Mouse (Mus musculus) kidney, postnatal 0 days (tissue): ENCODE results near the gene Kcnh6. TPM values are rescaled to one million over a fixed set of nuclear protein-coding genes. Genes with fewer than 3 reads are reported as not detected.
"Not testable (repeated sequence)": the region's sequence is repeated elsewhere in the genome, so short reads cannot be mapped to it uniquely, and the experiment has no call there.

ENCODE experiments used
- ATAC-seq: fragments of 200-750 bp; cut with Nextera tagmentation; replicated peaks from 2 replicates; pipeline ENCODE4 v1.8.0; 2017; ENCODE audit warnings: low read depth, moderate number of reproducible peaks, moderate TSS enrichment, moderate library complexity; ENCODE audit not compliant: low FRiP score
- DNase-seq: peaks from one replicate; pipeline ENCODE4 v3.0.0-alpha.2; 2016; ENCODE audit warnings: low spot score
- H3K27ac ChIP-seq: fragments of 300-500 bp; sonication (generic); 2 replicates; pipeline ENCODE4 v1.5.1; 2014; ENCODE audit warnings: mild to moderate bottlenecking
- H3K27me3 ChIP-seq: fragments of 300-500 bp; sonication (generic); 2 replicates; pipeline ENCODE4 v1.6.1; 2014; ENCODE audit warnings: low read length, mixed read lengths; ENCODE audit not compliant: insufficient read depth
- H3K36me3 ChIP-seq: fragments of 300-500 bp; sonication (generic); 2 replicates; pipeline ENCODE4 v1.6.1; 2014; ENCODE audit warnings: low read length, mixed read lengths; ENCODE audit not compliant: insufficient read depth
- H3K4me1 ChIP-seq: fragments of 300-500 bp; sonication (generic); replicated peaks from 2 replicates; pipeline ENCODE4 v1.6.1; 2014; ENCODE audit warnings: antibody characterized with exemption, low read length, mixed read lengths; ENCODE audit not compliant: insufficient read depth
- H3K4me2 ChIP-seq: fragments of 300-500 bp; sonication (generic); 2 replicates; pipeline ENCODE4 v1.6.1; 2014; ENCODE audit warnings: mild to moderate bottlenecking, low read length, moderate library complexity, mixed read lengths
- H3K4me3 ChIP-seq: fragments of 300-500 bp; sonication (generic); replicated peaks from 2 replicates; pipeline ENCODE4 v1.5.1; 2014; ENCODE audit warnings: low read depth, low read length
- H3K9ac ChIP-seq: fragments of 300-500 bp; sonication (generic); 2 replicates; pipeline ENCODE4 v1.6.1; 2014; ENCODE audit warnings: low read depth, low read length
- H3K9me3 ChIP-seq: fragments of 300-500 bp; sonication (generic); replicated peaks from 2 replicates; pipeline ENCODE4 v1.6.1; 2016; ENCODE audit warnings: low read length, inconsistent platforms, mixed read lengths
- CTCF ChIP-seq: IDR thresholded peaks from 2 replicates; pipeline ENCODE4 v1.5.1; 2016; ENCODE audit warnings: antibody characterized with exemption, low read depth, mild to moderate bottlenecking, moderate library complexity
- WGBS: fragments of 180-500 bp; shearing (Covaris S2); extraction: QIAGEN DNeasy Blood & Tissue Kit; methylation state at CpG from one replicate; pipeline ENCODE4 v1.1.7; 2014; 5-methylcytosine and 5-hydroxymethylcytosine counted together
- polyA plus RNA-seq: library from polyadenylated mRNA; unstranded; fragments of >200 nt; fragmentation: Nextera tagmentation; extraction: Ambion mirVana; gene quantifications from 2 replicates; pipeline ENCODE4 v1.2.1, GENCODE M21; 2015

Gene Kcnh6
- polyA plus RNA-seq, 1 experiment from 2014 or later = 0.05 TPM

- 92% methylated on average over 3 of the region's 3 CpGs for WGBS
Observed at GRCm38 (mm10) chr11:106025774-106026173, 17.9 kb downstream of the Kcnh6 start.

GRCm38 (mm10) chr11:106026465-106027151 is 18.7 kb downstream of the Kcnh6 start:
- Histone ChIP-seq H3K27ac (no peak overlapping the region), H3K9me3 (no peaks in the 10 kb centered on the region), H3K36me3 (no peaks in the 10 kb centered on the region; the same call in 1 of the 2 replicates), H3K4me3 (no peak overlapping the region), H3K27me3 (no peaks in the 10 kb centered on the region), H3K4me2 (no peak overlapping the region), H3K9ac (no peak overlapping the region), H3K4me1 (no peaks in the 10 kb centered on the region)
- DNase-seq (peak; percentile 68), ATAC-seq (no peak)
- WGBS = 29% methylated on average over 10 of the region's 11 CpGs
- TF ChIP-seq CTCF = peak; percentile 83

More at GRCm38 (mm10) chr11:106025774-106026173, 17.9 kb downstream of the Kcnh6 start:
- no peak for ATAC-seq
- Histone ChIP-seq H3K9ac (no peak overlapping the region), H3K27ac (no peak overlapping the region), H3K27me3 (no peaks in the 10 kb centered on the region), H3K4me1 (no peaks in the 10 kb centered on the region), H3K4me2 (no peak overlapping the region), H3K36me3 (no peaks in the 10 kb centered on the region; the same call in 1 of the 2 replicates), H3K9me3 (no peaks in the 10 kb centered on the region), H3K4me3 (no peak overlapping the region)
- TF ChIP-seq CTCF = no peak
- no peak for DNase-seq

GRCm38 (mm10) chr11:106027607-106028006 is 19.7 kb downstream of the Kcnh6 start:
- Histone ChIP-seq H3K9ac (no peak overlapping the region), H3K27me3 (no peaks in the 10 kb centered on the region), H3K4me2 (no peak overlapping the region), H3K27ac (no peak overlapping the region), H3K4me1 (no peaks in the 10 kb centered on the region), H3K36me3 (no peaks in the 10 kb centered on the region; the same call in 1 of the 2 replicates), H3K4me3 (no peak overlapping the region), H3K9me3 (no peaks in the 10 kb centered on the region)
- WGBS = 86% methylated on average over 5 of the region's 5 CpGs
- DNase-seq (no peak), ATAC-seq (no peak)
- TF ChIP-seq CTCF = no peak

GRCm38 (mm10) chr11:106032074-106032473 is 24.1 kb downstream of the Kcnh6 start:
- Histone ChIP-seq H3K4me2 (0 out of 2 replicates have a peak overlapping the region, but pooled peaks have one; percentile 30), H3K4me3 (peak overlapping the region; percentile 31)
- not testable (repeated sequence) for H3K9ac ChIP-seq, H3K4me1 ChIP-seq, H3K27ac ChIP-seq, DNase-seq, H3K27me3 ChIP-seq, ATAC-seq, H3K36me3 ChIP-seq, H3K9me3 ChIP-seq
- WGBS = 28% methylated on average over 5 of the region's 25 CpGs

GRCm38 (mm10) chr11:106033491-106033919 is 25.6 kb downstream of the Kcnh6 start:
- WGBS = 30% methylated on average over 11 of the region's 11 CpGs
- Histone ChIP-seq H3K27ac (peak overlapping the region; percentile 89), H3K4me3 (no peak overlapping the region), H3K9ac (peak overlapping the region; percentile 19; the same call in 1 of the 2 replicates), H3K4me2 (peak overlapping the region; percentile 43), H3K36me3 (no peaks in the 10 kb centered on the region), H3K4me1 (peaks cover 6% of the 10 kb centered on the region; the same call in 1 of the 2 replicates), H3K9me3 (no peaks in the 10 kb centered on the region), H3K27me3 (no peaks in the 10 kb centered on the region)
- DNase-seq (peak; percentile 75), ATAC-seq (peak; percentile 54)
- peak; percentile 28; the same call in 1 of the 2 replicates for TF ChIP-seq CTCF

DNA sequence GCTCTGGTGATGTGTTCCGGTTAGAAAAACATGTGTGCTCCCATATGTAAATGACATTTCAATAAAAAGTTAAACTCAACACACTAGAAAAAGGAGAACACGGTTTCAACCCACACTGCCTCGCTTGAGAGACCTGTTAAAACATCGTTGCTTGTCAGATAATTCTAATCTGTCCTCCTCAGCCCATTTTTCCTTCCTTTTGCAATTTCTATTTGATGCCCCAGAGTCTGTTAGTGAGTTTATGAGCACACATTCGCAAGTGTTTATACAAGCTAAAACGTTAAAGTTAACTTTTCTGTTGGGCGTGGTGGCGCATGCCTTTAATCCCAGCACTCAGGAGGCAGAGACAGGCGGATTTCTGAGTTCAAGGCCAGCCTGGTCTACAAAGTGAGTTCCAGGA is 27.1 kb downstream of the Kcnh6 start:
- H3K27ac ChIP-seq = no peak overlapping the region
- no peaks in the 10 kb centered on the region for H3K36me3 ChIP-seq
- H3K4me3 ChIP-seq = no peak overlapping the region
- H3K27me3 ChIP-seq = no peaks in the 10 kb centered on the region
- peaks cover 10% of the 10 kb centered on the region; the same call in 1 of the 2 replicates for H3K4me1 ChIP-seq
- TF ChIP-seq CTCF = no peak
- no peak overlapping the region for H3K4me2 ChIP-seq
- H3K9ac ChIP-seq = no peak overlapping the region
- no peak for ATAC-seq
- no peaks in the 10 kb centered on the region for H3K9me3 ChIP-seq
- no peak for DNase-seq
- WGBS = 85% methylated on average over 9 of the region's 9 CpGs
